Mouse (Mus musculus): ENCODE results near the gene Wdhd1. TPM values are rescaled to one million over a fixed set of nuclear protein-coding genes. Genes with fewer than 3 reads are reported as not detected.

Wdhd1 gene
- polyA plus RNA-seq, 1 experiment from 2014 or later: 36.5 TPM

- no peak overlapping the region for H3K4me3 ChIP-seq
- no peak overlapping the region for H3K4me2 ChIP-seq
- no peaks in the 10 kb centered on the region for H3K36me3 ChIP-seq
- H3K4me1 ChIP-seq: no peaks in the 10 kb centered on the region
- H3K27me3 ChIP-seq: no peaks in the 10 kb centered on the region
- no peak overlapping the region for H3K27ac ChIP-seq
- WGBS: 79% methylated on average over 9 of the region's 9 CpGs
- no peak overlapping the region for H3K9ac ChIP-seq
- H3K9me3 ChIP-seq: no peaks in the 10 kb centered on the region
- no peak for ATAC-seq (ENCODE audit: insufficient number of reproducible peaks, insufficient read depth, low FRiP score, low TSS enrichment, low read depth)
These were observed 57.7 kb downstream of the Wdhd1 start for GRCm38 (mm10) chr14:47218766-47219606.

- no peaks in the 10 kb centered on the region for H3K9me3 ChIP-seq
- H3K9ac ChIP-seq: no peak overlapping the region
- H3K27me3 ChIP-seq: no peaks in the 10 kb centered on the region
- H3K4me1 ChIP-seq: no peaks in the 10 kb centered on the region
- no peak overlapping the region for H3K27ac ChIP-seq
- H3K4me3 ChIP-seq: no peak overlapping the region
- H3K36me3 ChIP-seq: no peaks in the 10 kb centered on the region
- 80% methylated on average over 2 of the region's 2 CpGs for WGBS
- no peak for ATAC-seq (ENCODE audit: insufficient number of reproducible peaks, insufficient read depth, low FRiP score, low TSS enrichment, low read depth)
- H3K4me2 ChIP-seq: no peak overlapping the region
These were observed 60.1 kb downstream of the Wdhd1 start for GRCm38 (mm10) chr14:47216541-47216940.

- H3K4me2 ChIP-seq: no peak overlapping the region
- no peak overlapping the region for H3K9ac ChIP-seq
- WGBS: 81% methylated on average over 5 of the region's 5 CpGs
- H3K9me3 ChIP-seq: no peaks in the 10 kb centered on the region
- no peak overlapping the region for H3K4me3 ChIP-seq
- no peak for ATAC-seq (ENCODE audit: insufficient number of reproducible peaks, insufficient read depth, low FRiP score, low TSS enrichment, low read depth)
- no peaks in the 10 kb centered on the region for H3K4me1 ChIP-seq
- no peaks in the 10 kb centered on the region for H3K27me3 ChIP-seq
- no peak overlapping the region for H3K27ac ChIP-seq
- no peaks in the 10 kb centered on the region for H3K36me3 ChIP-seq
These were observed 62.3 kb downstream of the Wdhd1 start for GRCm38 (mm10) chr14:47214367-47214766.

GRCm38 (mm10) chr14:47213305-47213704, 63.4 kb downstream of the Wdhd1 start:
- Histone ChIP-seq H3K4me2 (no peak overlapping the region), H3K9me3 (no peaks in the 10 kb centered on the region), H3K27ac (no peak overlapping the region), H3K4me3 (no peak overlapping the region), H3K27me3 (no peaks in the 10 kb centered on the region), H3K36me3 (no peaks in the 10 kb centered on the region), H3K4me1 (no peaks in the 10 kb centered on the region), H3K9ac (no peak overlapping the region)
- no peak for ATAC-seq (ENCODE audit: insufficient number of reproducible peaks, insufficient read depth, low FRiP score, low TSS enrichment, low read depth)
- WGBS: 91% methylated on average over 4 of the region's 4 CpGs

DNA sequence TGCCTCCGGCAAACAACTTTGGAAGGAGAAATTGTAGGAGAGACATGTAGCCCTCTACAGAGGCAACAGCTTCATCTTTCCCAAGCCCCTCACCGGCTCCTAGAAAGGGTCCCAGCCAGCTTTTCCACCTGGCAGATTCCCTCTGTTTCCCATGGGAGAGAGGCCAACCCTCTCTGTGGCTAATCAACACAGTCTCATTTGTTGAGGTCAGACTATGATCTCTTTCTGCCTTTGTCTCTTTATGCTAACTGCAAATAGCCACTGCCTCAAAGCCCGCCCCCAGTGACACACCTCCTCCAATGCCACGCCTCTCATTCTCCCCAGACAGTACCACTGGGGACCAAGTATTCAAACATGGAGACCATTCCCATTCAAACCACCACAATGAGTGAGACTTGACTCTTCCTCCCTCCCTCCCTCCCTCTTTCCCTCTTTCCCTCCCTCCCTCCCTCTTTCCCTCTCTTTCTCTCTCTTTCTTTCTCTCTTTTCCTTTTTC, 66.9 kb downstream of the Wdhd1 start:
- Histone ChIP-seq H3K27me3 (no peaks in the 10 kb centered on the region), H3K4me3 (no peak overlapping the region), H3K36me3 (no peaks in the 10 kb centered on the region), H3K4me1 (no peaks in the 10 kb centered on the region), H3K9ac (no peak overlapping the region), H3K27ac (no peak overlapping the region), H3K4me2 (no peak overlapping the region), H3K9me3 (no peaks in the 10 kb centered on the region)
- WGBS: 83% methylated on average over 4 of the region's 4 CpGs
- no peak for ATAC-seq (ENCODE audit: insufficient number of reproducible peaks, insufficient read depth, low FRiP score, low TSS enrichment, low read depth)

DNA sequence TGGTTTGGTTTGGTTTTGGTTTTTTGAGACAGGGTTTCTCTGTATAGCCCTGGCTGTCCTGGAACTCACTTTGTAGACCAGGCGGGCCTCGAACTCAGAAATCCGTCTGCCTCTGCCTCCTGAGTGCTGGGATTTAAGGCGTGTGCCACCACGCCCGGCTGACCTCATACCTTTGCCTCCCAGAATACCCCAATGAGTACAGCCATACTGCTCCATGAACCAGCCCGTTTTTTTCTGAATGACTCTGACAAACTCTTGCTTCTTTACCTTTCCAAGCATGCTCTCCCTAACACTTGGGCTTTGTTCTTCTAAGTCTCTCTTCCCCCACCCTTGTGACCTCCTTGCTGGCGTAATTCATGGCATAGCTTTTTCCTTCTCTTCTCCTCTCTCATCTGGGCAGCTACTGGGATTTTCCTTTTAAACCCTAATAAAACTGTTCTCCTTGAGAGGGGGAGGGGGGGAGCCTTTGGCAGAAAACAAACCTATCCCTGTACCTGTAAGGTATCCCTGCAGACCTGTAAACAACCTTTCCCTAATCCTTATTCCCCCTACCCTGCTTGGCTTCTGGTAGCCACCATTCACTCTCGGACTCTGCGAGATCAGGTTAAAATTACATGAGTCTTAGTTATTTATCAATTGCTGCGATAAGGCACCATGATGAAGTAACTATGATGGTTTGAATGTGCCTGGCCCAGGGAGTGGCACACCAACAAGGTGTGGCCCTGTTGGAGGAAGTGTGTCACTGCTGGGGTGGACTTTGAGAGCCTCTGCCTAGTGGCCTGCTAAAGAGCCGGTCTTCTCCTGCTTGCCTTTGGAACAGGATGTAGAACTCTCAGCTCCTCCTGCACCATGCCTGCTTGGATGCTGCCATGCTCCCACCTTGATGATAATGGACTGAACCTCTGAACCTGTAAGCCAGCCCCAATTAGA, 67.8 kb downstream of the Wdhd1 start:
- no peak overlapping the region for H3K4me3 ChIP-seq
- 80% methylated on average over 12 of the region's 12 CpGs for WGBS
- no peak for ATAC-seq (ENCODE audit: insufficient number of reproducible peaks, insufficient read depth, low FRiP score, low TSS enrichment, low read depth)

GRCm38 (mm10) chr14:47206601-47207000, 70.1 kb downstream of the Wdhd1 start:
- Histone ChIP-seq H3K4me3 (no peak overlapping the region), H3K27me3 (no peaks in the 10 kb centered on the region), H3K9ac (no peak overlapping the region), H3K4me1 (no peaks in the 10 kb centered on the region), H3K36me3 (no peaks in the 10 kb centered on the region), H3K9me3 (no peaks in the 10 kb centered on the region), H3K27ac (no peak overlapping the region), H3K4me2 (no peak overlapping the region)
- WGBS: 83% methylated on average over 3 of the region's 3 CpGs
- no peak for ATAC-seq (ENCODE audit: insufficient number of reproducible peaks, insufficient read depth, low FRiP score, low TSS enrichment, low read depth)

More for the DNA sequence above, 67.8 kb downstream of the Wdhd1 start:
- H3K9ac ChIP-seq: no peak overlapping the region
- H3K4me1 ChIP-seq: no peaks in the 10 kb centered on the region
- no peak overlapping the region for H3K27ac ChIP-seq
- no peaks in the 10 kb centered on the region for H3K9me3 ChIP-seq
- H3K4me2 ChIP-seq: no peak overlapping the region
- no peaks in the 10 kb centered on the region for H3K36me3 ChIP-seq
- H3K27me3 ChIP-seq: no peaks in the 10 kb centered on the region

GRCm38 (mm10) chr14:47205270-47205972, 71.2 kb downstream of the Wdhd1 start:
- Histone ChIP-seq H3K4me3 (no peak overlapping the region), H3K9me3 (no peaks in the 10 kb centered on the region), H3K4me1 (no peaks in the 10 kb centered on the region), H3K9ac (no peak overlapping the region), H3K4me2 (no peak overlapping the region), H3K27me3 (no peaks in the 10 kb centered on the region), H3K36me3 (no peaks in the 10 kb centered on the region), H3K27ac (no peak overlapping the region)
- 89% methylated on average over 5 of the region's 5 CpGs for WGBS
- no peak for ATAC-seq (ENCODE audit: insufficient number of reproducible peaks, insufficient read depth, low FRiP score, low TSS enrichment, low read depth)

DNA sequence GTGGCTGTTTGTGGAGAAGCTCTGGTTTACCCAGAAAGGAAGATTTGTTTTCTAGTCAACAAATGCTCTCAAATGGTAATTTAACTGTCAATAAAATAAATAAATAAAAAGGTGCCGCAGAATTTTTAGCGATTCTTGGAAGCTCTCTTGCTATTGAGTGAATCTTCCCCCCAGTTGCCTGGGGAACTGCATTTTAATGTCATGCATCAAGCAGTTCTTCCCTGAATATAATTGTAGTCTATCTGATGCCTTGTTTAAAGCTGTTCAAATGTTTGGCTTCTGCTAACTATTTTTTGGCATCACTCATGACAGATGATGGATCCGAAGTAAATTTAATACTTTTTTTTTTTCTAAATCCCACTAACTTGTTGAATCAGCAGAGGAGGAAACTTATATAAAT, 79.3 kb downstream of the Wdhd1 start:
- Histone ChIP-seq H3K4me3 (no peak overlapping the region), H3K4me1 (no peaks in the 10 kb centered on the region), H3K9ac (no peak overlapping the region), H3K27me3 (0 out of 2 replicates have a peak, but pooled peaks cover 3% of the 10 kb centered on the region), H3K36me3 (no peaks in the 10 kb centered on the region), H3K4me2 (no peak overlapping the region), H3K27ac (no peak overlapping the region), H3K9me3 (no peaks in the 10 kb centered on the region)
- no peak for ATAC-seq (ENCODE audit: insufficient number of reproducible peaks, insufficient read depth, low FRiP score, low TSS enrichment, low read depth)
- WGBS: 77% methylated on average over 3 of the region's 3 CpGs

- H3K4me1 ChIP-seq: no peaks in the 10 kb centered on the region
- H3K4me3 ChIP-seq: no peak overlapping the region
- H3K4me2 ChIP-seq: no peak overlapping the region
- no peak for ATAC-seq (ENCODE audit: insufficient number of reproducible peaks, insufficient read depth, low FRiP score, low TSS enrichment, low read depth)
- no peak overlapping the region for H3K27ac ChIP-seq
- 83% methylated on average over 8 of the region's 8 CpGs for WGBS
- H3K27me3 ChIP-seq: 0 out of 2 replicates have a peak, but pooled peaks cover 3% of the 10 kb centered on the region
- no peaks in the 10 kb centered on the region for H3K9me3 ChIP-seq
- H3K36me3 ChIP-seq: no peaks in the 10 kb centered on the region
- H3K9ac ChIP-seq: no peak overlapping the region
These were observed 79.9 kb downstream of the Wdhd1 start for GRCm38 (mm10) chr14:47196711-47197110.

DNA sequence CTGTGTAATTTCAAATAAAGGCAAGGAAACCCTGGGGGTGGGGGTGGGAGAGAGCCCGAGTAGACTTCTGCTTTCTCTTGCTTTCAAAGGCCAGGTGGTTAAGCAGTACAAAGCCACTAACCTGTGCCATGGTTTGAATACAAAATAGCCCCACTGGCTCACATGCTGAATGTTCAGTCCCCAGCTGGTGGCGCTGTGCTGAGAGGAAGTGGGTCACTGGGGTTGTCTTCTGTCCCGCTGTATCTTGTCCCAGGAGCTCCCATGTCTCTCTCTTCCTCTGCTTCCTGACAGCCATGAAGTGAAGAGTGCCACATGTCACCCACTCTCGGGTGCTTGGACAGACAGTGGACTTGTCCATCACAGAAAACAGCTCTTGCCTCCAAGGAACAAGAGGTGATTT, 82.6 kb downstream of the Wdhd1 start:
- H3K27ac ChIP-seq: no peak overlapping the region
- peaks cover 4% of the 10 kb centered on the region for H3K27me3 ChIP-seq
- 34% methylated on average over 4 of the region's 4 CpGs for WGBS
- no peak overlapping the region for H3K9ac ChIP-seq
- H3K36me3 ChIP-seq: no peaks in the 10 kb centered on the region
- H3K4me1 ChIP-seq: no peaks in the 10 kb centered on the region
- no peaks in the 10 kb centered on the region for H3K9me3 ChIP-seq
- H3K4me3 ChIP-seq: no peak overlapping the region
- no peak overlapping the region for H3K4me2 ChIP-seq
- ATAC-seq (ENCODE audit: insufficient number of reproducible peaks, insufficient read depth, low FRiP score, low TSS enrichment, low read depth): no peak
